Mouse (Mus musculus) liver, embryonic 14.5 days (tissue): Measurements from ENCODE around the gene Rc3h1. TPM values are rescaled to one million over a fixed set of nuclear protein-coding genes. Genes with fewer than 3 reads are reported as not detected.
A peak's percentile ranks its signal among the peaks of the same experiment; 100 is the strongest.
"Not testable (repeated sequence)": the region's sequence is repeated elsewhere in the genome, so short reads cannot be mapped to it uniquely, and the experiment has no call there.

Source experiments
- ATAC-seq: fragments of 200-750 bp; cut with Nextera tagmentation; 2 replicates; pipeline ENCODE4 v1.8.0; 2017; ENCODE audit warnings: moderate number of reproducible peaks, mild to moderate bottlenecking, moderate library complexity; ENCODE audit not compliant: insufficient read depth
- DNase-seq, 3 experiments: peaks; one replicate each; pipeline ENCODE4 v3.0.0-alpha.2; 2012 to 2013; ENCODE audit warnings: low read depth in 3 of 3, low spot score in 3 of 3
- H3K27ac ChIP-seq: fragments of 300-500 bp; sonication (generic); 2 replicates; pipeline ENCODE4 v1.5.1; 2014; ENCODE audit warnings: moderate library complexity, mild to moderate bottlenecking, control low read depth, inconsistent platforms
- H3K27me3 ChIP-seq: fragments of 300-500 bp; sonication (generic); 2 replicates; pipeline ENCODE4 v1.6.1; 2014; ENCODE audit warnings: mild to moderate bottlenecking, low read length, moderate library complexity; ENCODE audit not compliant: control insufficient read depth, insufficient read depth
- H3K36me3 ChIP-seq: fragments of 300-500 bp; sonication (generic); replicated peaks from 2 replicates; pipeline ENCODE4 v1.6.1; 2014; ENCODE audit warnings: low read depth; ENCODE audit not compliant: control insufficient read depth, insufficient read depth
- H3K4me1 ChIP-seq, 2 experiments: fragments of 200-500 bp in 1 of 2; fragments of 300-500 bp in 1 of 2; sonication (generic) in 1 of 2; replicated peaks; 2 replicates each; pipeline ENCODE4 v1.6.1; 2012 to 2014; ENCODE audit warnings: antibody characterized with exemption in 1 of 2, inconsistent platforms in 1 of 2, low read length in 1 of 2; ENCODE audit not compliant: control insufficient read depth in 2 of 2, insufficient read depth in 2 of 2
- H3K4me2 ChIP-seq: fragments of 300-500 bp; sonication (generic); 2 replicates; pipeline ENCODE4 v1.6.1; 2014; ENCODE audit warnings: low read depth, mild to moderate bottlenecking, control low read depth, moderate library complexity
- H3K4me3 ChIP-seq, 2 experiments: fragments of 200-500 bp in 1 of 2; fragments of 300-500 bp in 1 of 2; sonication (generic) in 1 of 2; 2 replicates each; pipeline ENCODE4 v1.5.1; 2012 to 2014; ENCODE audit warnings: low read depth in 2 of 2, low read length in 2 of 2, mild to moderate bottlenecking in 2 of 2, control low read depth in 1 of 2, inconsistent platforms in 1 of 2, moderate library complexity in 1 of 2; ENCODE audit not compliant: insufficient read depth in 1 of 2
- H3K9ac ChIP-seq: fragments of 300-500 bp; sonication (generic); replicated peaks from 2 replicates; pipeline ENCODE4 v1.6.1; 2014; ENCODE audit warnings: mild to moderate bottlenecking, control low read depth, moderate library complexity
- H3K9me3 ChIP-seq: fragments of 300-500 bp; sonication (generic); 2 replicates; pipeline ENCODE4 v1.6.1; 2016; ENCODE audit warnings: low read length, mixed read lengths; ENCODE audit not compliant: control insufficient read depth
- CTCF ChIP-seq: IDR thresholded peaks from 2 replicates; pipeline ENCODE4 v1.5.1; 2016; ENCODE audit warnings: antibody characterized with exemption, low read depth, control low read depth
- EP300 ChIP-seq: IDR thresholded peaks from 2 replicates; pipeline ENCODE4 v1.6.1; 2016; ENCODE audit warnings: antibody characterized with exemption, low read depth
- WGBS: fragments of 180-500 bp; shearing (Covaris S2); extraction: QIAGEN DNeasy Blood & Tissue Kit; methylation state at CpG from one replicate; pipeline ENCODE4 v1.1.7; 2014; ENCODE audit not compliant: insufficient replicate concordance; 5-methylcytosine and 5-hydroxymethylcytosine counted together
- polyA plus RNA-seq, 2 experiments: library from polyadenylated mRNA; depleted of rRNA in 1 of 2; stranded (reverse) in 1 of 2; unstranded in 1 of 2; fragments of >200 nt; fragmentation: Nextera tagmentation in 1 of 2; extraction: Ambion mirVana in 1 of 2; gene quantifications; 2 replicates each; pipeline versions ENCODE4 v1.2.1 to v1.2.3; 2012 to 2014

Gene Rc3h1
- polyA plus RNA-seq, 2 experiments = 2.9 to 3.2 TPM

- TF ChIP-seq EP300 = no peak
- TF ChIP-seq CTCF = no peak
- 68% methylated on average over 4 of the region's 4 CpGs for WGBS
- no peak for ATAC-seq
- Histone ChIP-seq H3K4me2 (no peak within 1 kb of the TSS), H3K36me3 (no peaks in the 10 kb centered on the region), H3K4me3 (no peak within 1 kb of the TSS), H3K4me1 (peaks cover 0 to 2% of the 10 kb centered on the region in 2 experiments; a peak in 1 of 4 replicates), H3K9me3 (no peaks in the 10 kb centered on the region), H3K9ac (no peak within 1 kb of the TSS), H3K27ac (no peak within 1 kb of the TSS), H3K27me3 (no peaks in the 10 kb centered on the region)
- DNase-seq = no peak
Measured at GRCm38 (mm10) chr1:160978071-160978735, 72.0 kb downstream of the Rc3h1 start, which contains the start of gene Serpinc1. TSS of gene Serpinc1 (plus strand) at chr1:160978585.

- Histone ChIP-seq H3K9me3 (no peaks in the 10 kb centered on the region), H3K4me2 (no peak overlapping the region), H3K27ac (no peak overlapping the region), H3K27me3 (no peaks in the 10 kb centered on the region), H3K4me1 (peaks cover 0 to 2% of the 10 kb centered on the region in 2 experiments; a peak in 1 of 4 replicates), H3K36me3 (no peaks in the 10 kb centered on the region), H3K4me3 (no peak overlapping the region), H3K9ac (no peak overlapping the region)
- TF ChIP-seq CTCF = no peak
- no peak for TF ChIP-seq EP300
- DNase-seq (no peak), ATAC-seq (no peak)
- 38% methylated on average over 5 of the region's 5 CpGs for WGBS
Measured at GRCm38 (mm10) chr1:160980021-160980420, 73.8 kb downstream of the Rc3h1 start.

GRCm38 (mm10) chr1:160980537-160981234, 74.5 kb downstream of the Rc3h1 start:
- H3K9me3 ChIP-seq = no peaks in the 10 kb centered on the region
- H3K4me3 ChIP-seq = no peak overlapping the region
- TF ChIP-seq CTCF = no peak
- no peak for TF ChIP-seq EP300
- H3K4me2 ChIP-seq = no peak overlapping the region; the same call in 1 of the 2 replicates
- ATAC-seq (peak; percentile 55), DNase-seq (peak in 1 of 3 experiments; percentile 20)
- no peak overlapping the region for H3K27ac ChIP-seq
- 62% methylated on average over 8 of the region's 8 CpGs for WGBS
- H3K4me1 ChIP-seq = peaks cover 0 to 3% of the 10 kb centered on the region in 2 experiments; a peak in 2 of 4 replicates
- no peak overlapping the region for H3K9ac ChIP-seq
- H3K36me3 ChIP-seq = no peaks in the 10 kb centered on the region
- H3K27me3 ChIP-seq = no peaks in the 10 kb centered on the region

- WGBS = 66% methylated on average over 4 of the region's 4 CpGs
- Histone ChIP-seq H3K4me2 (no peak overlapping the region), H3K9ac (no peak overlapping the region), H3K4me1 (peaks cover 0 to 6% of the 10 kb centered on the region in 2 experiments; a peak in 2 of 4 replicates), H3K36me3 (no peaks in the 10 kb centered on the region), H3K27ac (no peak overlapping the region), H3K4me3 (no peak overlapping the region), H3K9me3 (no peaks in the 10 kb centered on the region), H3K27me3 (no peaks in the 10 kb centered on the region)
- no peak for DNase-seq
- ATAC-seq = no peak
- no peak for TF ChIP-seq CTCF
- TF ChIP-seq EP300 = no peak
Measured at GRCm38 (mm10) chr1:160981337-160981736, 75.1 kb downstream of the Rc3h1 start.

GRCm38 (mm10) chr1:160982887-160983286, 76.7 kb downstream of the Rc3h1 start:
- Histone ChIP-seq H3K9me3 (no peaks in the 10 kb centered on the region), H3K27ac (no peak overlapping the region), H3K4me3 (no peak overlapping the region), H3K27me3 (no peaks in the 10 kb centered on the region), H3K9ac (no peak overlapping the region), H3K4me1 (peaks cover 0 to 7% of the 10 kb centered on the region in 2 experiments; a peak in 2 of 4 replicates), H3K36me3 (no peaks in the 10 kb centered on the region), H3K4me2 (no peak overlapping the region)
- no peak for DNase-seq
- TF ChIP-seq CTCF = no peak
- no peak for TF ChIP-seq EP300
- ATAC-seq = no peak
- 77% methylated on average over 3 of the region's 3 CpGs for WGBS

GRCm38 (mm10) chr1:160984731-160985130, 78.5 kb downstream of the Rc3h1 start:
- not testable (repeated sequence) for H3K36me3 ChIP-seq, DNase-seq, H3K27ac ChIP-seq, H3K4me2 ChIP-seq, H3K9ac ChIP-seq, ATAC-seq, H3K27me3 ChIP-seq, H3K4me3 ChIP-seq, H3K4me1 ChIP-seq, H3K9me3 ChIP-seq
- 53% methylated on average over 1 of the region's 1 CpGs for WGBS
